Mouse (Mus musculus) kidney, embryonic 14.5 days (tissue): ENCODE results near the gene Gm11032. TPM values are rescaled to one million over a fixed set of nuclear protein-coding genes. Genes with fewer than 3 reads are reported as not detected.

Source experiments
- ATAC-seq: fragments of 200-750 bp; cut with Nextera tagmentation; 2 replicates; pipeline ENCODE4 v1.8.0; 2017; ENCODE audit warnings: moderate number of reproducible peaks, mild to moderate bottlenecking, moderate TSS enrichment, moderate library complexity; ENCODE audit not compliant: low FRiP score, low TSS enrichment
- H3K27ac ChIP-seq: fragments of 300-500 bp; sonication (generic); 2 replicates; pipeline ENCODE4 v1.5.1; 2014; ENCODE audit warnings: low read depth, mild to moderate bottlenecking, low read length, moderate library complexity, mixed read lengths
- H3K27me3 ChIP-seq: fragments of 300-500 bp; sonication (generic); 2 replicates; pipeline ENCODE4 v1.6.1; 2014; ENCODE audit warnings: mild to moderate bottlenecking, low read length; ENCODE audit not compliant: control insufficient read depth, insufficient read depth
- H3K36me3 ChIP-seq: fragments of 300-500 bp; sonication (generic); 2 replicates; pipeline ENCODE4 v1.6.1; 2014; ENCODE audit warnings: low read length, mixed read lengths; ENCODE audit not compliant: control insufficient read depth, insufficient read depth
- H3K4me1 ChIP-seq: fragments of 300-500 bp; sonication (generic); 2 replicates; pipeline ENCODE4 v1.6.1; 2014; ENCODE audit warnings: low read length, mixed read lengths; ENCODE audit not compliant: control insufficient read depth, insufficient read depth
- H3K4me2 ChIP-seq: fragments of 300-500 bp; sonication (generic); replicated peaks from 2 replicates; pipeline ENCODE4 v1.6.1; 2014; ENCODE audit warnings: low read depth, mild to moderate bottlenecking, low read length
- H3K4me3 ChIP-seq: fragments of 300-500 bp; sonication (generic); 2 replicates; pipeline ENCODE4 v1.5.1; 2014; ENCODE audit warnings: mild to moderate bottlenecking, low read length
- H3K9ac ChIP-seq: fragments of 300-500 bp; sonication (generic); 2 replicates; pipeline ENCODE4 v1.6.1; 2014; ENCODE audit warnings: low read depth, mild to moderate bottlenecking, low read length, moderate library complexity
- H3K9me3 ChIP-seq: fragments of 300-500 bp; sonication (generic); 2 replicates; pipeline ENCODE4 v1.6.1; 2016; ENCODE audit warnings: low read length; ENCODE audit not compliant: control insufficient read depth
- WGBS: fragments of 180-500 bp; shearing (Covaris S2); extraction: QIAGEN DNeasy Blood & Tissue Kit; methylation state at CpG from one replicate; pipeline ENCODE4 v1.1.7; 2014; 5-methylcytosine and 5-hydroxymethylcytosine counted together
- polyA plus RNA-seq: library from polyadenylated mRNA; unstranded; fragments of >200 nt; fragmentation: Nextera tagmentation; extraction: Ambion mirVana; gene quantifications from 2 replicates; pipeline ENCODE4 v1.2.1, GENCODE M21; 2014

The Gm11032 gene
- polyA plus RNA-seq, 1 experiment from 2014 or later, result not detected

- no peak overlapping the region for H3K9ac ChIP-seq
- H3K36me3 ChIP-seq, result no peaks in the 10 kb centered on the region
- no peak overlapping the region for H3K4me2 ChIP-seq
- no peaks in the 10 kb centered on the region for H3K4me1 ChIP-seq
- H3K27ac ChIP-seq, result no peak overlapping the region
- no peaks in the 10 kb centered on the region for H3K9me3 ChIP-seq
- no peak for ATAC-seq
- no peak overlapping the region for H3K4me3 ChIP-seq
- WGBS, result 67% methylated on average over 13 of the region's 13 CpGs
- H3K27me3 ChIP-seq, result no peaks in the 10 kb centered on the region
Measured at GRCm38 (mm10) chr11:4620501-4621108, 738 bp downstream of the Gm11032 start.

- Histone ChIP-seq H3K4me2 (no peak overlapping the region), H3K27ac (no peak overlapping the region), H3K4me1 (no peaks in the 10 kb centered on the region), H3K4me3 (no peak overlapping the region), H3K9me3 (no peaks in the 10 kb centered on the region), H3K27me3 (no peaks in the 10 kb centered on the region), H3K9ac (no peak overlapping the region), H3K36me3 (no peaks in the 10 kb centered on the region)
- 65% methylated on average over 4 of the region's 4 CpGs for WGBS
- no peak for ATAC-seq
Measured at GRCm38 (mm10) chr11:4621866-4622265, 2.0 kb downstream of the Gm11032 start.

GRCm38 (mm10) chr11:4622442-4622986, 2.6 kb downstream of the Gm11032 start:
- Histone ChIP-seq H3K9me3 (no peaks in the 10 kb centered on the region), H3K4me1 (no peaks in the 10 kb centered on the region), H3K36me3 (no peaks in the 10 kb centered on the region), H3K27me3 (no peaks in the 10 kb centered on the region), H3K4me3 (no peak overlapping the region), H3K27ac (no peak overlapping the region), H3K9ac (no peak overlapping the region), H3K4me2 (no peak overlapping the region)
- no peak for ATAC-seq
- 79% methylated on average over 7 of the region's 7 CpGs for WGBS

- no peak for ATAC-seq
- Histone ChIP-seq H3K4me1 (no peaks in the 10 kb centered on the region), H3K9ac (no peak overlapping the region), H3K27me3 (no peaks in the 10 kb centered on the region), H3K4me3 (no peak overlapping the region), H3K36me3 (no peaks in the 10 kb centered on the region), H3K4me2 (no peak overlapping the region), H3K9me3 (no peaks in the 10 kb centered on the region), H3K27ac (no peak overlapping the region)
- WGBS, result 65% methylated on average over 5 of the region's 5 CpGs
Measured at GRCm38 (mm10) chr11:4622997-4623396, 3.1 kb downstream of the Gm11032 start.

GRCm38 (mm10) chr11:4625931-4626330, 6.1 kb downstream of the Gm11032 start:
- Histone ChIP-seq H3K4me3 (no peak overlapping the region), H3K27ac (no peak overlapping the region), H3K4me2 (no peak overlapping the region), H3K36me3 (no peaks in the 10 kb centered on the region), H3K4me1 (no peaks in the 10 kb centered on the region; the same call in 1 of the 2 replicates), H3K9ac (no peak overlapping the region), H3K27me3 (no peaks in the 10 kb centered on the region), H3K9me3 (no peaks in the 10 kb centered on the region)
- 80% methylated on average over 7 of the region's 7 CpGs for WGBS
- ATAC-seq, result no peak

- Histone ChIP-seq H3K4me2 (no peak overlapping the region), H3K4me3 (no peak overlapping the region), H3K27me3 (no peaks in the 10 kb centered on the region), H3K9me3 (no peaks in the 10 kb centered on the region), H3K36me3 (no peaks in the 10 kb centered on the region), H3K27ac (no peak overlapping the region), H3K9ac (no peak overlapping the region), H3K4me1 (no peaks in the 10 kb centered on the region; the same call in 1 of the 2 replicates)
- no peak for ATAC-seq
- WGBS, result 78% methylated on average over 7 of the region's 7 CpGs
Measured at GRCm38 (mm10) chr11:4627636-4628035, 7.8 kb downstream of the Gm11032 start.

- ATAC-seq, result no peak
- no peaks in the 10 kb centered on the region; the same call in 1 of the 2 replicates for H3K4me1 ChIP-seq
Measured at GRCm38 (mm10) chr11:4629861-4630280, 10.0 kb downstream of the Gm11032 start.

GRCm38 (mm10) chr11:4633420-4633819, 13.6 kb downstream of the Gm11032 start:
- Histone ChIP-seq H3K9me3 (no peaks in the 10 kb centered on the region), H3K36me3 (no peaks in the 10 kb centered on the region), H3K9ac (no peak overlapping the region), H3K4me3 (no peak overlapping the region), H3K4me2 (no peak overlapping the region), H3K27me3 (no peaks in the 10 kb centered on the region), H3K27ac (no peak overlapping the region), H3K4me1 (peaks cover 10% of the 10 kb centered on the region)
- WGBS, result 34% methylated on average over 2 of the region's 2 CpGs
- no peak for ATAC-seq

More at GRCm38 (mm10) chr11:4629861-4630280, 10.0 kb downstream of the Gm11032 start:
- H3K36me3 ChIP-seq, result no peaks in the 10 kb centered on the region
- no peak overlapping the region for H3K9ac ChIP-seq
- H3K9me3 ChIP-seq, result no peaks in the 10 kb centered on the region
- H3K27ac ChIP-seq, result no peak overlapping the region
- WGBS, result 32% methylated on average over 8 of the region's 8 CpGs
- no peaks in the 10 kb centered on the region for H3K27me3 ChIP-seq
- H3K4me2 ChIP-seq, result no peak overlapping the region
- H3K4me3 ChIP-seq, result no peak overlapping the region

- ATAC-seq, result no peak
- Histone ChIP-seq H3K4me3 (no peak overlapping the region), H3K4me2 (no peak overlapping the region), H3K4me1 (peaks cover 13% of the 10 kb centered on the region), H3K9me3 (no peaks in the 10 kb centered on the region), H3K27ac (no peak overlapping the region), H3K9ac (no peak overlapping the region), H3K36me3 (no peaks in the 10 kb centered on the region), H3K27me3 (no peaks in the 10 kb centered on the region)
- WGBS, result 42% methylated on average over 5 of the region's 5 CpGs
Measured at GRCm38 (mm10) chr11:4634395-4634794, 14.5 kb downstream of the Gm11032 start.
